In genomic region chr9:67630173-67630572, GRCm38 (mm10) we compare ENCODE assay signal across 19 mouse cellular contexts.
"Had no signal": no experiment of that assay in that cellular context is flagged by ENCODE, and none has a peak within 500 bp of the region (broad histone marks: within the 10 kb centered on the region; RNA-seq: fewer than 3 reads in every experiment).

No protein-coding gene starts in this region.

- H3K9me3 ChIP-seq: limb, embryonic 12.5 days; limb, embryonic 15.5 days; liver, embryonic 13.5 days; neural tube, embryonic 12.5 days; neural tube, embryonic 15.5 days; stomach, embryonic 15.5 days had no signal

- H3K4me1 ChIP-seq: stomach, embryonic 15.5 days had no signal

- H3K27me3 ChIP-seq: limb, embryonic 12.5 days; limb, embryonic 15.5 days; neural tube, embryonic 15.5 days; stomach, embryonic 15.5 days had no signal

- H3K4me3 ChIP-seq: limb, embryonic 12.5 days; limb, embryonic 15.5 days; liver, embryonic 13.5 days; neural tube, embryonic 12.5 days; neural tube, embryonic 15.5 days; stomach, embryonic 15.5 days had no signal

- H3K36me3 ChIP-seq: limb, embryonic 12.5 days; limb, embryonic 15.5 days; liver, embryonic 13.5 days; neural tube, embryonic 12.5 days; neural tube, embryonic 15.5 days; stomach, embryonic 15.5 days had no signal

- H3K27ac ChIP-seq: limb, embryonic 12.5 days; limb, embryonic 15.5 days; liver, embryonic 13.5 days; neural tube, embryonic 12.5 days; neural tube, embryonic 15.5 days; stomach, embryonic 15.5 days had no signal

- H3K9ac ChIP-seq: limb, embryonic 12.5 days; limb, embryonic 15.5 days; liver, embryonic 13.5 days; neural tube, embryonic 12.5 days; neural tube, embryonic 15.5 days; stomach, embryonic 15.5 days had no signal

- DNase-seq: kidney, adult 9 months; kidney, postnatal 14 days; kidney, postnatal 4 days; left cerebral cortex, postnatal 4 days; liver, embryonic 13.5 days; lung, adult 2 months; lung, postnatal 14 days; lung, postnatal 4 days; midbrain, embryonic 14.5 days; right cerebral cortex, adult 18-20 months; right cerebral cortex, postnatal 14 days; right cerebral cortex, postnatal 4 days; thymus, postnatal 25 days had no signal

- H3K4me2 ChIP-seq: limb, embryonic 15.5 days; midbrain, embryonic 11.5 days; neural tube, embryonic 12.5 days had no signal
